Mouse (Mus musculus): Measurements from ENCODE around the gene Otud1. TPM values are rescaled to one million over a fixed set of nuclear protein-coding genes. Genes with fewer than 3 reads are reported as not detected.

Otud1 gene
- polyA plus RNA-seq (2014; fragmentation: Nextera tagmentation; extraction: Ambion mirVana) = 8.9 and 9.5 TPM in 2 replicates

GRCm38 (mm10) chr2:19657158-19657874, at the start of gene Otud1:
Gene Otud1, plus strand, starts transcription at chr2:19657752.
- peak within 1 kb of the TSS; percentile 79 for H3K4me3 ChIP-seq (ENCODE audit: low read depth, low read length)
- H3K9me3 ChIP-seq (ENCODE audit: low read depth, low read length) = no peaks in the 10 kb centered on the region
- ATAC-seq (ENCODE audit: insufficient read depth) (peak; percentile 98), DNase-seq (peak; percentile 99)
- no peaks in the 10 kb centered on the region for H3K27me3 ChIP-seq (ENCODE audit: insufficient read depth, low read length)
- peak within 1 kb of the TSS; percentile 84 for H3K4me2 ChIP-seq
- H3K9ac ChIP-seq = peak within 1 kb of the TSS; percentile 87
- H3K36me3 ChIP-seq (ENCODE audit: insufficient read depth) = no peaks in the 10 kb centered on the region
- H3K4me1 ChIP-seq (ENCODE audit: insufficient read depth) = no peaks in the 10 kb centered on the region
- TF ChIP-seq CTCF (IDR thresholded peaks at IDR 0.05; ENCODE audit: low read depth) = peak; percentile 20; the same call in 1 of the 2 replicates
- H3K27ac ChIP-seq (ENCODE audit: low read depth) = peak within 1 kb of the TSS; percentile 97
- WGBS = under 1% methylated on average over 62 of the region's 62 CpGs

GRCm38 (mm10) chr2:19607852-19608251, 49.7 kb upstream of the Otud1 start:
- DNase-seq = no peak
- Histone ChIP-seq H3K9me3 (ENCODE audit: low read depth, low read length) (no peaks in the 10 kb centered on the region), H3K27me3 (ENCODE audit: insufficient read depth, low read length) (no peaks in the 10 kb centered on the region), H3K27ac (ENCODE audit: low read depth) (no peak overlapping the region), H3K9ac (no peak overlapping the region), H3K36me3 (ENCODE audit: insufficient read depth) (no peaks in the 10 kb centered on the region), H3K4me3 (ENCODE audit: low read depth, low read length) (no peak overlapping the region), H3K4me2 (no peak overlapping the region), H3K4me1 (ENCODE audit: insufficient read depth) (no peaks in the 10 kb centered on the region)
- ATAC-seq (ENCODE audit: insufficient read depth) = no peak
- no peak for TF ChIP-seq CTCF (IDR thresholded peaks at IDR 0.05; ENCODE audit: low read depth)
- 59% methylated on average over 1 of the region's 1 CpGs for WGBS

- Histone ChIP-seq H3K9me3 (ENCODE audit: low read depth, low read length) (no peaks in the 10 kb centered on the region), H3K9ac (no peak overlapping the region), H3K27me3 (ENCODE audit: insufficient read depth, low read length) (no peaks in the 10 kb centered on the region), H3K36me3 (ENCODE audit: insufficient read depth) (no peaks in the 10 kb centered on the region), H3K4me3 (ENCODE audit: low read depth, low read length) (no peak overlapping the region), H3K4me2 (no peak overlapping the region), H3K27ac (ENCODE audit: low read depth) (no peak overlapping the region), H3K4me1 (ENCODE audit: insufficient read depth) (no peaks in the 10 kb centered on the region)
- 52% methylated on average over 3 of the region's 3 CpGs for WGBS
- DNase-seq = no peak
- ATAC-seq (ENCODE audit: insufficient read depth) = no peak
- TF ChIP-seq CTCF (IDR thresholded peaks at IDR 0.05; ENCODE audit: low read depth) = no peak
These were observed 49.0 kb upstream of the Otud1 start for GRCm38 (mm10) chr2:19608410-19609073.

GRCm38 (mm10) chr2:19622041-19622440, 35.5 kb upstream of the Otud1 start:
- no peak for ATAC-seq (ENCODE audit: insufficient read depth)
- Histone ChIP-seq H3K9ac (no peak overlapping the region), H3K4me3 (ENCODE audit: low read depth, low read length) (no peak overlapping the region), H3K36me3 (ENCODE audit: insufficient read depth) (no peaks in the 10 kb centered on the region), H3K27ac (ENCODE audit: low read depth) (no peak overlapping the region), H3K9me3 (ENCODE audit: low read depth, low read length) (no peaks in the 10 kb centered on the region), H3K4me2 (no peak overlapping the region), H3K4me1 (ENCODE audit: insufficient read depth) (no peaks in the 10 kb centered on the region), H3K27me3 (ENCODE audit: insufficient read depth, low read length) (no peaks in the 10 kb centered on the region)
- TF ChIP-seq CTCF (IDR thresholded peaks at IDR 0.05; ENCODE audit: low read depth) = no peak
- 96% methylated on average over 1 of the region's 1 CpGs for WGBS
- DNase-seq = no peak

GRCm38 (mm10) chr2:19627044-19627443, 30.5 kb upstream of the Otud1 start:
- H3K4me1 ChIP-seq (ENCODE audit: insufficient read depth) = no peaks in the 10 kb centered on the region
- no peaks in the 10 kb centered on the region for H3K36me3 ChIP-seq (ENCODE audit: insufficient read depth)
- no peak for TF ChIP-seq CTCF (IDR thresholded peaks at IDR 0.05; ENCODE audit: low read depth)
- H3K27me3 ChIP-seq (ENCODE audit: insufficient read depth, low read length) = no peaks in the 10 kb centered on the region
- H3K4me2 ChIP-seq = no peak overlapping the region
- no peaks in the 10 kb centered on the region for H3K9me3 ChIP-seq (ENCODE audit: low read depth, low read length)
- ATAC-seq (ENCODE audit: insufficient read depth) (no peak), DNase-seq (no peak)
- H3K27ac ChIP-seq (ENCODE audit: low read depth) = no peak overlapping the region
- 62% methylated on average over 6 of the region's 6 CpGs for WGBS
- no peak overlapping the region for H3K4me3 ChIP-seq (ENCODE audit: low read depth, low read length)
- no peak overlapping the region for H3K9ac ChIP-seq

- ATAC-seq (ENCODE audit: insufficient read depth) = no peak
- TF ChIP-seq CTCF (IDR thresholded peaks at IDR 0.05; ENCODE audit: low read depth) = no peak
- WGBS = 80% methylated on average over 4 of the region's 4 CpGs
- DNase-seq = no peak
- Histone ChIP-seq H3K4me3 (ENCODE audit: low read depth, low read length) (no peak overlapping the region), H3K9me3 (ENCODE audit: low read depth, low read length) (no peaks in the 10 kb centered on the region), H3K4me2 (no peak overlapping the region), H3K27me3 (ENCODE audit: insufficient read depth, low read length) (no peaks in the 10 kb centered on the region), H3K9ac (no peak overlapping the region), H3K36me3 (ENCODE audit: insufficient read depth) (no peaks in the 10 kb centered on the region), H3K27ac (ENCODE audit: low read depth) (no peak overlapping the region), H3K4me1 (ENCODE audit: insufficient read depth) (no peaks in the 10 kb centered on the region)
These were observed 29.5 kb upstream of the Otud1 start for GRCm38 (mm10) chr2:19627920-19628608.

GRCm38 (mm10) chr2:19630544-19630943, 27.0 kb upstream of the Otud1 start:
- Histone ChIP-seq H3K9ac (no peak overlapping the region), H3K27me3 (ENCODE audit: insufficient read depth, low read length) (no peaks in the 10 kb centered on the region), H3K27ac (ENCODE audit: low read depth) (no peak overlapping the region), H3K4me1 (ENCODE audit: insufficient read depth) (no peaks in the 10 kb centered on the region), H3K4me3 (ENCODE audit: low read depth, low read length) (no peak overlapping the region), H3K36me3 (ENCODE audit: insufficient read depth) (no peaks in the 10 kb centered on the region), H3K4me2 (no peak overlapping the region), H3K9me3 (ENCODE audit: low read depth, low read length) (no peaks in the 10 kb centered on the region)
- ATAC-seq (ENCODE audit: insufficient read depth) (no peak), DNase-seq (no peak)
- TF ChIP-seq CTCF (IDR thresholded peaks at IDR 0.05; ENCODE audit: low read depth) = no peak
- 66% methylated on average over 1 of the region's 1 CpGs for whole genome bisulfite sequencing

Measured in lung, embryonic 14.5 days (tissue).